Mouse (Mus musculus): Measurements from ENCODE around the gene Ttc22. TPM values are rescaled to one million over a fixed set of nuclear protein-coding genes. Genes with fewer than 3 reads are reported as not detected.

Ttc22 gene
- total RNA-seq (2014; rRNA removed) (0.89 and 1.0 TPM in 2 replicates), polyA plus RNA-seq (2015; fragmentation: Nextera tagmentation; extraction: Ambion mirVana) (1.8 and 2.3 TPM in 2 replicates)

DNA sequence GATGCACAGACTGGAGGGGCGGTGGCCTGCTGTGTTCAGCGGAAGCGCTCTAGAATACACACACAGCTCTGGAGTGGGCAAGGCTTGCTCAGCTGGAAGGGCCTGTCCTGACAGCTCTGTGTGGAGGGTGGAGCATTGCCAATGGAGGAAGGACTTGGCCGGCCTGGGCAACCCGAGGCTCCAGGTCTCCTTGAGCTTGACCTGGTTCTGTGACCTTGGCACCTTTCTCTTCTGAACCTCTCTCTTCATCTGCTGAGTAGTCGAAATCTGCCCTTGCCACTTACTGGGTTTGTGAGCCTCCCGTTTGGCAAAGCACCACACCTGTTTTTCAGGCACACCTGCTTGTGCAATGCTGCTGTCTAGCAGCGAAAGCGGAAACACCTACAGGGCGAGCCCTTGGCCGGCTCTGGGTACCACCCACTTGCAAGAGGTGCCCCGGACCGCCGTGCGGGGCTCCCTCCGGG is at the start of gene Ttc22:
Gene Ttc22, plus strand, starts transcription at position 403 of the 464 bp plus-strand sequence.
- Histone ChIP-seq H3K27ac (no peak within 1 kb of the TSS), H3K4me3 (ENCODE audit: low read length) (peak within 1 kb of the TSS; percentile 10; the same call in 1 of the 2 replicates), H3K36me3 (ENCODE audit: insufficient read depth, low read length) (no peaks in the 10 kb centered on the region), H3K9ac (replicated peaks; ENCODE audit: low read length) (no peak within 1 kb of the TSS), H3K9me3 (ENCODE audit: low read length) (no peaks in the 10 kb centered on the region), H3K4me2 (ENCODE audit: low read depth, low read length) (peak within 1 kb of the TSS; percentile 16), H3K27me3 (ENCODE audit: insufficient read depth, low read length) (peaks cover 14% of the 10 kb centered on the region; the same call in 1 of the 2 replicates), H3K4me1 (ENCODE audit: insufficient read depth, low read length) (0 out of 2 replicates have a peak, but pooled peaks cover 11% of the 10 kb centered on the region)
- peak; percentile 44; the same call in 1 of the 2 replicates for ATAC-seq
- no peak for TF ChIP-seq CTCF (IDR thresholded peaks at IDR 0.05; ENCODE audit: low read depth)
- 23% methylated on average over 16 of the region's 16 CpGs for whole genome bisulfite sequencing
- peak; percentile 48 for DNase-seq (ENCODE audit: low spot score)

- Histone ChIP-seq H3K4me3 (ENCODE audit: low read length) (no peak overlapping the region), H3K4me1 (ENCODE audit: insufficient read depth, low read length) (no peaks in the 10 kb centered on the region), H3K4me2 (ENCODE audit: low read depth, low read length) (no peak overlapping the region), H3K9ac (replicated peaks; ENCODE audit: low read length) (no peak overlapping the region), H3K27me3 (ENCODE audit: insufficient read depth, low read length) (no peaks in the 10 kb centered on the region), H3K36me3 (ENCODE audit: insufficient read depth, low read length) (peaks cover 69% of the 10 kb centered on the region), H3K27ac (no peak overlapping the region), H3K9me3 (ENCODE audit: low read length) (no peaks in the 10 kb centered on the region)
- no peak for DNase-seq (ENCODE audit: low spot score)
- TF ChIP-seq CTCF (IDR thresholded peaks at IDR 0.05; ENCODE audit: low read depth) = no peak
- WGBS = 88% methylated on average over 8 of the region's 8 CpGs
- ATAC-seq = no peak
These were observed 47.2 kb upstream of the Ttc22 start for GRCm38 (mm10) chr4:106575022-106575421.

GRCm38 (mm10) chr4:106577511-106577910 is 44.7 kb upstream of the Ttc22 start:
- WGBS = 65% methylated on average over 7 of the region's 7 CpGs
- Histone ChIP-seq H3K36me3 (ENCODE audit: insufficient read depth, low read length) (peaks cover 62% of the 10 kb centered on the region), H3K4me1 (ENCODE audit: insufficient read depth, low read length) (no peaks in the 10 kb centered on the region), H3K4me2 (ENCODE audit: low read depth, low read length) (no peak overlapping the region), H3K27ac (no peak overlapping the region), H3K27me3 (ENCODE audit: insufficient read depth, low read length) (no peaks in the 10 kb centered on the region), H3K4me3 (ENCODE audit: low read length) (no peak overlapping the region), H3K9me3 (ENCODE audit: low read length) (no peaks in the 10 kb centered on the region), H3K9ac (replicated peaks; ENCODE audit: low read length) (no peak overlapping the region)
- no peak for TF ChIP-seq CTCF (IDR thresholded peaks at IDR 0.05; ENCODE audit: low read depth)
- DNase-seq (ENCODE audit: low spot score) = no peak
- ATAC-seq = 0 out of 2 replicates have a peak, but pooled peaks have one; percentile 6

DNA sequence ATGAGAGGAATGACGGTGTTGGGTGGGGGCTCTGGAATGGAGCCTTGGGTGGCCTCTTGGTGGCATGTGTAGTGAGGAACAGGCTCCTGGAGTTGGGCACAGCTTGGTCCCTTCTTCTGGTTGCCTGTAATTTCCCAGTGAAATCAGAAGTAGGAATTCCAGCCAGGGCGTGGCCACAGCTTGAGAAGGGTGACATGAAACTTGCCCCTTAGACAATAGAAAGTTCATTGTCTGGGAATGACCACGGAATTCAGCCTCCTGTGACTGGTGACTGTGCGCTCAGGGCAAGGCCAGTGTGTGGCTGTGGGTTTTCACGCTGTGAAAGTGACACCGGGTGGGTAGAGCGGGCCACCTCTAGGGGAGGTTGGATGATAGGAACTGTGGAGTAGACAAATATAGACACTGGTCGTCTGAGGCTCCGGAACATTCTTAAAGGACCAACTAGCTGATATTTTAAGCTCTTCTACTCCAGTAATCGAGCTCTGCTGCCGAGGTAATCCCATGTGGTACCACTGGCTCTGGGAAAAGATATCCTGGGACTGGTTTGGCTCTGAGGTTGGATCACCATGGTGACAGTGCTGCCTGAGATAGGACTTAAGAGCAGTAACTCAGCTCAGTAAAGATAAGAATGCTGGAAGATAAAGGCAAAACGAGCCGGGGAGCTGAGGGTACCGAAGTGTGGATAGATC is 40.9 kb upstream of the Ttc22 start:
- Histone ChIP-seq H3K9me3 (ENCODE audit: low read length) (no peaks in the 10 kb centered on the region), H3K4me3 (ENCODE audit: low read length) (no peak overlapping the region), H3K4me2 (ENCODE audit: low read depth, low read length) (no peak overlapping the region), H3K27ac (no peak overlapping the region), H3K36me3 (ENCODE audit: insufficient read depth, low read length) (peaks cover 60% of the 10 kb centered on the region), H3K9ac (replicated peaks; ENCODE audit: low read length) (no peak overlapping the region), H3K27me3 (ENCODE audit: insufficient read depth, low read length) (no peaks in the 10 kb centered on the region), H3K4me1 (ENCODE audit: insufficient read depth, low read length) (no peaks in the 10 kb centered on the region)
- DNase-seq (ENCODE audit: low spot score) (no peak), ATAC-seq (no peak)
- WGBS = 78% methylated on average over 14 of the region's 14 CpGs
- no peak for TF ChIP-seq CTCF (IDR thresholded peaks at IDR 0.05; ENCODE audit: low read depth)

GRCm38 (mm10) chr4:106581865-106582204 is 40.4 kb upstream of the Ttc22 start:
- Histone ChIP-seq H3K4me1 (ENCODE audit: insufficient read depth, low read length) (no peaks in the 10 kb centered on the region), H3K9ac (replicated peaks; ENCODE audit: low read length) (no peak overlapping the region), H3K36me3 (ENCODE audit: insufficient read depth, low read length) (peaks cover 60% of the 10 kb centered on the region), H3K9me3 (ENCODE audit: low read length) (no peaks in the 10 kb centered on the region), H3K27me3 (ENCODE audit: insufficient read depth, low read length) (no peaks in the 10 kb centered on the region), H3K27ac (no peak overlapping the region), H3K4me3 (ENCODE audit: low read length) (no peak overlapping the region), H3K4me2 (ENCODE audit: low read depth, low read length) (no peak overlapping the region)
- 91% methylated on average over 15 of the region's 15 CpGs for WGBS
- no peak for TF ChIP-seq CTCF (IDR thresholded peaks at IDR 0.05; ENCODE audit: low read depth)
- ATAC-seq (no peak), DNase-seq (ENCODE audit: low spot score) (no peak)

GRCm38 (mm10) chr4:106582428-106583153 is 39.6 kb upstream of the Ttc22 start:
- no peaks in the 10 kb centered on the region for H3K9me3 ChIP-seq (ENCODE audit: low read length)
- H3K4me3 ChIP-seq (ENCODE audit: low read length) = no peak overlapping the region
- no peak for TF ChIP-seq CTCF (IDR thresholded peaks at IDR 0.05; ENCODE audit: low read depth)
- H3K4me2 ChIP-seq (ENCODE audit: low read depth, low read length) = no peak overlapping the region
- no peak overlapping the region for H3K9ac ChIP-seq (replicated peaks; ENCODE audit: low read length)
- H3K36me3 ChIP-seq (ENCODE audit: insufficient read depth, low read length) = peaks cover 62% of the 10 kb centered on the region
- H3K27me3 ChIP-seq (ENCODE audit: insufficient read depth, low read length) = no peaks in the 10 kb centered on the region
- H3K27ac ChIP-seq = no peak overlapping the region
- DNase-seq (ENCODE audit: low spot score) (no peak), ATAC-seq (no peak)
- WGBS = 88% methylated on average over 12 of the region's 12 CpGs
- H3K4me1 ChIP-seq (ENCODE audit: insufficient read depth, low read length) = no peaks in the 10 kb centered on the region

Data from hindbrain, postnatal 0 days (tissue).